Mouse (Mus musculus) neural tube, embryonic 14.5 days (tissue): ENCODE data around the gene Prex1. TPM values are rescaled to one million over a fixed set of nuclear protein-coding genes. Genes with fewer than 3 reads are reported as not detected.

Experiments used
- ATAC-seq: fragments of 200-750 bp; cut with Nextera tagmentation; 2 replicates; pipeline ENCODE4 v1.8.0; 2017; ENCODE audit warnings: low read depth, mild to moderate bottlenecking, moderate TSS enrichment, moderate library complexity
- H3K27ac ChIP-seq: fragments of 300-500 bp; sonication (generic); 2 replicates; pipeline ENCODE4 v1.5.1; 2014; ENCODE audit warnings: low read depth, mild to moderate bottlenecking, control low read depth, low read length, moderate library complexity, mixed read lengths
- H3K27me3 ChIP-seq: fragments of 300-500 bp; sonication (generic); 2 replicates; pipeline ENCODE4 v1.6.1; 2014; ENCODE audit warnings: low read length; ENCODE audit not compliant: control insufficient read depth, insufficient read depth
- H3K36me3 ChIP-seq: fragments of 300-500 bp; sonication (generic); 2 replicates; pipeline ENCODE4 v1.6.1; 2014; ENCODE audit warnings: low read length, mixed read lengths; ENCODE audit not compliant: control insufficient read depth, insufficient read depth
- H3K4me1 ChIP-seq: fragments of 300-500 bp; sonication (generic); 2 replicates; pipeline ENCODE4 v1.6.1; 2014; ENCODE audit warnings: low read length; ENCODE audit not compliant: control insufficient read depth, insufficient read depth
- H3K4me2 ChIP-seq: fragments of 300-500 bp; sonication (generic); 2 replicates; pipeline ENCODE4 v1.6.1; 2014; ENCODE audit warnings: mild to moderate bottlenecking, low read depth, low read length, control low read depth
- H3K4me3 ChIP-seq: fragments of 300-500 bp; sonication (generic); 2 replicates; pipeline ENCODE4 v1.5.1; 2014; ENCODE audit warnings: low read depth, low read length, control low read depth, mixed read lengths
- H3K9ac ChIP-seq: fragments of 300-500 bp; sonication (generic); replicated peaks from 2 replicates; pipeline ENCODE4 v1.6.1; 2014; ENCODE audit warnings: low read depth, mild to moderate bottlenecking, control low read depth, low read length, mixed read lengths
- H3K9me3 ChIP-seq: fragments of 300-500 bp; sonication (generic); 2 replicates; pipeline ENCODE4 v1.6.1; 2016; ENCODE audit warnings: low read length; ENCODE audit not compliant: control insufficient read depth
- WGBS: fragments of 180-500 bp; shearing (Covaris S2); extraction: QIAGEN DNeasy Blood & Tissue Kit; methylation state at CpG from one replicate; pipeline ENCODE4 v1.1.7; 2014; 5-methylcytosine and 5-hydroxymethylcytosine counted together
- polyA plus RNA-seq: library from polyadenylated mRNA; unstranded; fragments of >200 nt; fragmentation: Nextera tagmentation; extraction: Ambion mirVana; gene quantifications from 2 replicates; pipeline ENCODE4 v1.2.1, GENCODE M21; 2014

Gene Prex1
- polyA plus RNA-seq, 1 experiment from 2014 or later: 25.9 TPM

DNA sequence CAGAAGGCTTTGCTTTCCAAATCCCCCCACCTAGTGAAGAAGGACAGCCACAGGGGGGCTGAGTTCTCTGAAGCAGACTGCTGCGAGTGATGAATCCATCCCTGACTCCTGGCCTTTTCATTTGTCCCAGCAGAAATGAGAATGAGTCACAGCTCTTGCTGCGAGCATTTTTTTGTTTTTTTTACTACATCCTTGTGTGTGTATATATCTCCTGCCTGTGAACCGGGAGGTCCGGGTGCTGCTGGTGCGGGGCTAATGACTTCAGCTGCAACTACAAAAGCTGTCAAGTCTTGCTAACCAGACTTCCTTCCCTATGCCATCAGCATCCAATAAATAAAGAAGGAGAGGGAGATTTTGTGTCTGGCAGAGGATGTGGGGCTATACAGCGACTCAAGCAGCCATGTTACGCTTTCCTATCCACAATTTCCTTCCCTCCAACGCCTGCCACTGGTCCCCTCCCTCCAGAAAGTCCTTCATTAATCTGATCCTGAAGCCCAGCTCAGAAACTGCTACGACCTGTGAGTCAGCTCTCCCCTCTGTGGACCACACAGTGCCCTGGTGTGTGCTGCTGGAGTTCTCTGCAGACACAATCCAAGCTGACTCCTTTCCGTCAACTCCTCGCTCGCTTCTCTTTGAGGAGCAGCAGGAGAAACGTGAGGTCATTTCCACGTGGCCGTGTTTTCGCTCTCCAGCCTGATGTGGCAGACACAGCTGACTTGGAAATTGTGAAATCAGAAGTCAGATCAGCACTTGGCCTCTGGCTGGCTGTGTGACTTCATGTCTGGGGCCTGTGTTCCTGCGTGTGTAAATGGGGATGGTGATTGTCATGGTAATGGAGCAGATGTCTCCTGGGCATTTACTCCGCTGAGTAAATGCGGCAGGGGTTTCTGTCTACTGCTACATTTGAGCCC lies 16.3 kb upstream of the Prex1 start:
- no peak overlapping the region; the same call in 1 of the 2 replicates for H3K4me2 ChIP-seq
- ATAC-seq: peak; percentile 38; the same call in 1 of the 2 replicates

GRCm38 (mm10) chr2:166729045-166729444 lies 15.4 kb upstream of the Prex1 start:
- Histone ChIP-seq H3K27ac (no peak overlapping the region; the same call in 1 of the 2 replicates), H3K4me3 (no peak overlapping the region), H3K27me3 (no peaks in the 10 kb centered on the region), H3K36me3 (no peaks in the 10 kb centered on the region), H3K4me2 (no peak overlapping the region), H3K4me1 (peaks cover 18% of the 10 kb centered on the region), H3K9me3 (no peaks in the 10 kb centered on the region), H3K9ac (no peak overlapping the region)
- WGBS: 23% methylated on average over 3 of the region's 3 CpGs
- no peak for ATAC-seq

More for the DNA sequence above, 16.3 kb upstream of the Prex1 start:
- Histone ChIP-seq H3K36me3 (no peaks in the 10 kb centered on the region), H3K27me3 (no peaks in the 10 kb centered on the region), H3K27ac (peak overlapping the region; percentile 76), H3K4me1 (peaks cover 18% of the 10 kb centered on the region), H3K9me3 (no peaks in the 10 kb centered on the region), H3K4me3 (no peak overlapping the region), H3K9ac (peak overlapping the region; percentile 28; the same call in 1 of the 2 replicates)
- WGBS: 7% methylated on average over 19 of the region's 19 CpGs

DNA sequence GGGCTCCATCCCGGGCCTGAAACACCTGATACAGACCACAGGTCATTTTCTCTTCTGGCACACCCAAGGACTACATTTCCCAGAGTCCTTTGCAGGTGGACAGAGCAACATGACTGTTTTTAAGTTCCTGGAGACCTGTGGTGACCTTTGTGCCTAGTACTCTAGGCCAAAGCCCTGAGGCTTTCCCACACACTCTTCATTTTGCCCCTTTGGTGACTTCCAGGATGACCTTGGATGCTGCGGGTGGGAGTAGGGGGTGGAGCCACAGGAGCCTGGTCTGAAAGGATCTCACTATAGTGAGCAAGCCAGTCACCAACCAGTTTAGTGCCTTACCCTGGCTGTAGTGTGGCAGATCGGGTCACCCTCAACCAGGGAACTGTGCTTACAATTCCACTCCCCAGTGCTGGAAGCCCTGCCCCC lies 14.6 kb upstream of the Prex1 start:
- ATAC-seq: no peak
- H3K27me3 ChIP-seq: no peaks in the 10 kb centered on the region
- no peaks in the 10 kb centered on the region for H3K9me3 ChIP-seq
- no peak overlapping the region for H3K4me3 ChIP-seq
- 36% methylated on average over 3 of the region's 3 CpGs for WGBS
- H3K4me2 ChIP-seq: no peak overlapping the region
- no peak overlapping the region for H3K9ac ChIP-seq
- no peaks in the 10 kb centered on the region for H3K36me3 ChIP-seq
- peak overlapping the region; percentile 22; the same call in 1 of the 2 replicates for H3K27ac ChIP-seq
- H3K4me1 ChIP-seq: peaks cover 18% of the 10 kb centered on the region

- 80% methylated on average over 10 of the region's 10 CpGs for WGBS
Measured at GRCm38 (mm10) chr2:166727790-166728189, 14.2 kb upstream of the Prex1 start.

DNA sequence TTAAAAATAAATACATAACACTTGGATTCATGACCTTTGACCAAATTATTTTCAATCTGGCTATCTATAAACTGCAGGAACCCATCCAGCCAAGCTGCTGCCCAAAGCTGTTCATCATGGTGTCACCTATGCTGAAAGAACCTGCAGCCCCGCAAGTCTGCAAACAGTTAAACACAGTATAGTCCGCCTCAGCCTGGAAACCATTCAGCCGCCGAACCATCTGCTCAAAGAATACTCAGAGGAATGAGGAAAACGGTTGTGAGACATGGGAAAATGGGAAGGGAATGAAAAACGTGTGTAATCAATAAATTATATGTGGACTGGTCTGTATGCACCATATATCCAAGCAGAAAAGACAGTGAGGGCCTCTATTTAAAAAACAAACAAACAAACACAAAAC lies 13.3 kb upstream of the Prex1 start:
- Histone ChIP-seq H3K4me1 (peaks cover 18% of the 10 kb centered on the region), H3K4me3 (no peak overlapping the region), H3K27me3 (no peaks in the 10 kb centered on the region), H3K36me3 (no peaks in the 10 kb centered on the region), H3K9me3 (no peaks in the 10 kb centered on the region), H3K4me2 (no peak overlapping the region), H3K27ac (no peak overlapping the region), H3K9ac (no peak overlapping the region)
- WGBS: 17% methylated on average over 6 of the region's 6 CpGs
- no peak for ATAC-seq

More at GRCm38 (mm10) chr2:166727790-166728189, 14.2 kb upstream of the Prex1 start:
- no peak for ATAC-seq
- Histone ChIP-seq H3K9me3 (no peaks in the 10 kb centered on the region), H3K9ac (no peak overlapping the region), H3K36me3 (no peaks in the 10 kb centered on the region), H3K4me2 (no peak overlapping the region), H3K4me3 (no peak overlapping the region), H3K27me3 (no peaks in the 10 kb centered on the region), H3K4me1 (peaks cover 18% of the 10 kb centered on the region), H3K27ac (no peak overlapping the region)

GRCm38 (mm10) chr2:166720416-166720815 lies 6.8 kb upstream of the Prex1 start:
- Histone ChIP-seq H3K4me3 (no peak overlapping the region), H3K4me2 (no peak overlapping the region), H3K9ac (no peak overlapping the region), H3K4me1 (no peaks in the 10 kb centered on the region), H3K27ac (no peak overlapping the region), H3K9me3 (no peaks in the 10 kb centered on the region), H3K36me3 (no peaks in the 10 kb centered on the region), H3K27me3 (no peaks in the 10 kb centered on the region)
- ATAC-seq: no peak
- WGBS: 73% methylated on average over 3 of the region's 3 CpGs

- no peak for ATAC-seq
- no peak overlapping the region for H3K4me3 ChIP-seq
- H3K27me3 ChIP-seq: no peaks in the 10 kb centered on the region
- no peaks in the 10 kb centered on the region for H3K36me3 ChIP-seq
- H3K4me2 ChIP-seq: no peak overlapping the region
- no peak overlapping the region for H3K27ac ChIP-seq
- WGBS: 70% methylated on average over 2 of the region's 2 CpGs
- H3K9me3 ChIP-seq: no peaks in the 10 kb centered on the region
- no peaks in the 10 kb centered on the region for H3K4me1 ChIP-seq
- H3K9ac ChIP-seq: no peak overlapping the region
Measured at GRCm38 (mm10) chr2:166719930-166720305, 6.3 kb upstream of the Prex1 start.

DNA sequence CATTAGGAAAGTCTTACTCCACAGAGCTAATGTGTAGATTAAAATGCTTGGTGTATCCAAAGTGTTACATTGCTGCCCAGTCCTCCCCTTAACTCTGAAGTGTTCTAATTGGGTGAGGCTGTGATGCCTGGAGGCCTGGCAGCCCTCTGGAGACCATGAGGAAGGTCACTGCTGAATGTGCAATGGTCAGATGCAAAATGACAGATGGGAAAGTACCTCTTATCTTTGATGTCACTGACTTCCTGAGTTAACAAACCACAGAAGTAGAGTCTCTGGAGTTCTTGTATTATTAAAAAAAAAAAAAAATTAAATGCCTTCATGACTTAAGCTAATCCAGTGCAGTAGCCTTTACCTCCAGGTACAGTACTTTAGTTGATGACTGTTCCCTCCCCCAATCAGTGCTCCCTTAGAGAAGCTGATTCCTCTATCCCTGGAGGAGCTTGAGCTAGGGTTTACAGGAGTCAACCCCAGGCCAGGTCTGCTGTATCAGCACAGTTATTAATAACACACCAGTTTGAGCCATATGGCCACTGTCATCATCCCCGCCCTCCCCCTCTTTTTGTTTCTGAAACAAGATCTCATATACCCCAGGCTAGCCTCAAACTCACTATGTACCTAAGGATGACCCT lies 5.8 kb upstream of the Prex1 start:
- Histone ChIP-seq H3K9me3 (no peaks in the 10 kb centered on the region), H3K4me2 (no peak overlapping the region), H3K27me3 (no peaks in the 10 kb centered on the region), H3K9ac (no peak overlapping the region), H3K27ac (no peak overlapping the region), H3K4me1 (no peaks in the 10 kb centered on the region), H3K4me3 (no peak overlapping the region), H3K36me3 (no peaks in the 10 kb centered on the region)
- ATAC-seq: no peak
- 88% methylated on average over 1 of the region's 1 CpGs for WGBS

GRCm38 (mm10) chr2:166716067-166716466 lies 2.4 kb upstream of the Prex1 start:
- Histone ChIP-seq H3K9ac (no peak overlapping the region), H3K4me1 (peaks cover 6% of the 10 kb centered on the region; the same call in 1 of the 2 replicates), H3K27ac (no peak overlapping the region), H3K36me3 (no peaks in the 10 kb centered on the region), H3K9me3 (no peaks in the 10 kb centered on the region), H3K4me2 (no peak overlapping the region), H3K27me3 (no peaks in the 10 kb centered on the region), H3K4me3 (no peak overlapping the region)
- 54% methylated on average over 7 of the region's 7 CpGs for WGBS
- ATAC-seq: no peak
